Mouse (Mus musculus): ENCODE measurements around the gene Cmtm8.

DNA sequence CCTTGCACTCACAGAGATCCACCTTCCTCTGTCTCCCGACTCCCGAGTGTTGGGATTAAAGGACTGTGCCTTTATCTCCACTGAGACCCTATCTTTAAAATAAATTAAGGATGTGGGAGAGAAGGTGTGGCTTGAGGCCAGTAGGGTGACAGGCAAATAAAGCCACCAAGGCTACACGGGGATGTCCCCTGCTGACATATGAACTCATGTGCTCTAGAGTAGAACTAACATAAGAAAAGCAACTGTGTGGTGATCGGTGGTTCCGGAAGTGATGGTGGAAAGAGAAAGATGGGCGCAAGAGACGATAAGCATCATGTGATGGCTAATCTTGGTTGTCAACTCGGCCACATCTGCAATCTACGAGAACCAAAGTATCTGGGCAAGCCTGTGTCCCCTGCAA lies 91.6 kb downstream of the Cmtm8 start:
- TF ChIP-seq CTCF (IDR thresholded peaks at IDR 0.05; ENCODE audit: borderline replicate concordance, extremely low read depth, insufficient read depth, insufficient read length) (no peak), POLR2A (IDR thresholded peaks at IDR 0.05; ENCODE audit: borderline replicate concordance, extremely low read depth, insufficient read depth, insufficient read length, poor library complexity, severe bottlenecking) (no peak)
